Mouse (Mus musculus): ENCODE data around the gene Nhlh1. TPM values are rescaled to one million over a fixed set of nuclear protein-coding genes. Genes with fewer than 3 reads are reported as not detected.

The Nhlh1 gene
- total RNA-seq (2014; rRNA removed): 0.38 and 3.6 TPM in 2 replicates
- polyA plus RNA-seq (2015; fragmentation: Nextera tagmentation; extraction: Ambion mirVana): 0.12 TPM in 1 of 2 replicates, not detected in the other

- no peaks in the 10 kb centered on the region for H3K4me1 ChIP-seq (ENCODE audit: insufficient read depth, low read length)
- H3K9ac ChIP-seq (replicated peaks; ENCODE audit: low read length, poor library complexity, severe bottlenecking): no peak within 1 kb of the TSS
- WGBS: 4% methylated on average over 2 of the region's 2 CpGs
Measured at GRCm38 (mm10) chr1:172057491-172057921, at the start of gene Nhlh1. TSS of gene Nhlh1 (minus strand) at chr1:172057573.

GRCm38 (mm10) chr1:172105101-172105500 lies 47.7 kb upstream of the Nhlh1 start:
- TF ChIP-seq CTCF (IDR thresholded peaks at IDR 0.05): peak; percentile 57
- no peak overlapping the region for H3K27ac ChIP-seq (ENCODE audit: low read depth, low read length)
- H3K9me3 ChIP-seq (ENCODE audit: low read length): no peaks in the 10 kb centered on the region
- H3K4me1 ChIP-seq (ENCODE audit: insufficient read depth, low read length): no peaks in the 10 kb centered on the region
- ATAC-seq (ENCODE audit: low FRiP score) (no peak), DNase-seq (ENCODE audit: low spot score) (peak; percentile 8)
- WGBS: 69% methylated on average over 11 of the region's 11 CpGs
- H3K27me3 ChIP-seq (ENCODE audit: insufficient read depth, low read length): no peaks in the 10 kb centered on the region
- no peak overlapping the region for H3K4me3 ChIP-seq (ENCODE audit: low read depth, low read length)
- H3K4me2 ChIP-seq (ENCODE audit: low read depth, low read length, poor library complexity, severe bottlenecking): no peak overlapping the region
- peaks cover 84% of the 10 kb centered on the region for H3K36me3 ChIP-seq (ENCODE audit: insufficient read depth, low read length)
- H3K9ac ChIP-seq (replicated peaks; ENCODE audit: low read length, poor library complexity, severe bottlenecking): no peak overlapping the region

More at GRCm38 (mm10) chr1:172057491-172057921, at the start of gene Nhlh1:
- Histone ChIP-seq H3K27me3 (ENCODE audit: insufficient read depth, low read length) (no peaks in the 10 kb centered on the region), H3K9me3 (ENCODE audit: low read length) (no peaks in the 10 kb centered on the region), H3K4me2 (ENCODE audit: low read depth, low read length, poor library complexity, severe bottlenecking) (no peak within 1 kb of the TSS), H3K4me3 (ENCODE audit: low read depth, low read length) (no peak within 1 kb of the TSS), H3K27ac (ENCODE audit: low read depth, low read length) (no peak within 1 kb of the TSS), H3K36me3 (ENCODE audit: insufficient read depth, low read length) (no peaks in the 10 kb centered on the region)
- TF ChIP-seq CTCF (IDR thresholded peaks at IDR 0.05): no peak
- DNase-seq (ENCODE audit: low spot score) (peak; percentile 69), ATAC-seq (ENCODE audit: low FRiP score) (peak; percentile 42; the same call in 1 of the 2 replicates)

DNA sequence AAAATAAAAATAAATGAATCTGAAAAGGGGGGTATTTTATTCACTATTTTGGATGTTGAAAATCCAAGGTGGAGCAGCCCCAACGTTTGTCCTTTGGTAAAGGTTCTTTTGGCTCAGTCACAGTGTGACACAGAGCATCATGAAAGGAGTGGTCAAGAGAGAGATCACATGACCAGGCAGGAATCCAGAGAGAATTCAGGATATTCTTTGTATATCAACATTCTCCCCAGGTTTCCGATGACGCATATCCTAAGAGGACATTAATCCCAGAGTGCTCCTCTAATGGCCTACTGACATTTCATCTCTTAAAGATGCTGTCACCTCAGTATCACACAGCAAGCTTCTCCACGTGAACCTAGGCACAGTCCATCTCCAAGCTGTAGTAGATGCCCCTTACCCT lies 46.2 kb upstream of the Nhlh1 start:
- no peaks in the 10 kb centered on the region for H3K27me3 ChIP-seq (ENCODE audit: insufficient read depth, low read length)
- no peak overlapping the region for H3K4me3 ChIP-seq (ENCODE audit: low read depth, low read length)
- H3K27ac ChIP-seq (ENCODE audit: low read depth, low read length): no peak overlapping the region
- no peak overlapping the region for H3K9ac ChIP-seq (replicated peaks; ENCODE audit: low read length, poor library complexity, severe bottlenecking)
- H3K4me2 ChIP-seq (ENCODE audit: low read depth, low read length, poor library complexity, severe bottlenecking): no peak overlapping the region
- WGBS: 78% methylated on average over 4 of the region's 4 CpGs
- DNase-seq (ENCODE audit: low spot score) (no peak), ATAC-seq (ENCODE audit: low FRiP score) (no peak)
- TF ChIP-seq CTCF (IDR thresholded peaks at IDR 0.05): no peak
- H3K9me3 ChIP-seq (ENCODE audit: low read length): no peaks in the 10 kb centered on the region
- peaks cover 77% of the 10 kb centered on the region for H3K36me3 ChIP-seq (ENCODE audit: insufficient read depth, low read length)
- H3K4me1 ChIP-seq (ENCODE audit: insufficient read depth, low read length): no peaks in the 10 kb centered on the region

GRCm38 (mm10) chr1:172099325-172100033 lies 42.1 kb upstream of the Nhlh1 start:
- ATAC-seq (ENCODE audit: low FRiP score): no peak
- Histone ChIP-seq H3K27ac (ENCODE audit: low read depth, low read length) (no peak overlapping the region), H3K27me3 (ENCODE audit: insufficient read depth, low read length) (no peaks in the 10 kb centered on the region), H3K9me3 (ENCODE audit: low read length) (no peaks in the 10 kb centered on the region), H3K4me3 (ENCODE audit: low read depth, low read length) (no peak overlapping the region), H3K36me3 (ENCODE audit: insufficient read depth, low read length) (peaks cover 59% of the 10 kb centered on the region), H3K4me1 (ENCODE audit: insufficient read depth, low read length) (no peaks in the 10 kb centered on the region), H3K4me2 (ENCODE audit: low read depth, low read length, poor library complexity, severe bottlenecking) (no peak overlapping the region), H3K9ac (replicated peaks; ENCODE audit: low read length, poor library complexity, severe bottlenecking) (no peak overlapping the region)
- no peak for TF ChIP-seq CTCF (IDR thresholded peaks at IDR 0.05)
- no peak for DNase-seq (ENCODE audit: low spot score)
- 77% methylated on average over 6 of the region's 6 CpGs for WGBS

- Histone ChIP-seq H3K4me2 (ENCODE audit: low read depth, low read length, poor library complexity, severe bottlenecking) (no peak overlapping the region), H3K36me3 (ENCODE audit: insufficient read depth, low read length) (peaks cover 56% of the 10 kb centered on the region), H3K9me3 (ENCODE audit: low read length) (no peaks in the 10 kb centered on the region), H3K4me3 (ENCODE audit: low read depth, low read length) (no peak overlapping the region), H3K4me1 (ENCODE audit: insufficient read depth, low read length) (no peaks in the 10 kb centered on the region), H3K27ac (ENCODE audit: low read depth, low read length) (no peak overlapping the region), H3K27me3 (ENCODE audit: insufficient read depth, low read length) (no peaks in the 10 kb centered on the region), H3K9ac (replicated peaks; ENCODE audit: low read length, poor library complexity, severe bottlenecking) (no peak overlapping the region)
- DNase-seq (ENCODE audit: low spot score) (peak; percentile 3), ATAC-seq (ENCODE audit: low FRiP score) (no peak)
- TF ChIP-seq CTCF (IDR thresholded peaks at IDR 0.05): no peak
- 19% methylated on average over 6 of the region's 6 CpGs for WGBS
Measured at GRCm38 (mm10) chr1:172095202-172095601, 37.8 kb upstream of the Nhlh1 start.

DNA sequence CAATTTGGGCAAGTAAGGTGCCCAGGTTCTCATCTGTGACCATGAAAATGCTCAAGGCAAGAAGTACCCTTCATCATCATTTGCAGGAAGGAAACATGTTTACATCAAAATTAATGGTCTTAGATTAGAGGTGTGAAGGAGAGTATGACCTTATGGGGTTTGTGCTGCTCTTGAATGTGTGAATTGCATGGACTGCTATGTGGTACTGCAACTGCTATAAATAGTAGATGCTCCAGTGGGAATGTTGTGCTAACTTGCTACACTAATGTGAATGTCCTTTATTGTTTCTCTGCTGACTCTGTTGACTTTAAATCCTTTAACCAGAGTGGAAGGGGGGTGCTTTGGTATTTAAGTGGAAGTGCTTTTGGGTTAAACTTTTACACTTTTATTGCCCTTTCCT lies 36.9 kb upstream of the Nhlh1 start:
- no peak for ATAC-seq (ENCODE audit: low FRiP score)
- no peak overlapping the region for H3K27ac ChIP-seq (ENCODE audit: low read depth, low read length)

More for the DNA sequence above, 36.9 kb upstream of the Nhlh1 start:
- Histone ChIP-seq H3K9ac (replicated peaks; ENCODE audit: low read length, poor library complexity, severe bottlenecking) (no peak overlapping the region), H3K27me3 (ENCODE audit: insufficient read depth, low read length) (no peaks in the 10 kb centered on the region), H3K4me2 (ENCODE audit: low read depth, low read length, poor library complexity, severe bottlenecking) (no peak overlapping the region), H3K9me3 (ENCODE audit: low read length) (no peaks in the 10 kb centered on the region), H3K4me1 (ENCODE audit: insufficient read depth, low read length) (no peaks in the 10 kb centered on the region), H3K4me3 (ENCODE audit: low read depth, low read length) (no peak overlapping the region), H3K36me3 (ENCODE audit: insufficient read depth, low read length) (peaks cover 53% of the 10 kb centered on the region)
- no peak for DNase-seq (ENCODE audit: low spot score)
- no peak for TF ChIP-seq CTCF (IDR thresholded peaks at IDR 0.05)

All from midbrain, postnatal 0 days (tissue).